In genomic region chr16:58331087-58331486, GRCm38 (mm10) we compare ENCODE assay signal across 23 mouse cellular contexts.
A peak's percentile ranks its signal among the peaks of the same experiment; 100 is the strongest.
DNase-seq lines count a peak whose midpoint lies in the region; ATAC-seq lines count a peak whose summit lies in the region.
"Had no signal": no experiment of that assay in that cellular context is flagged by ENCODE, and none has a peak within 500 bp of the region (broad histone marks: within the 10 kb centered on the region; RNA-seq: fewer than 3 reads in every experiment).

No protein-coding gene starts in this region.

- H3K27ac ChIP-seq in heart, embryonic 11.5 days (ENCODE audit: low read depth, low read length), result no peak overlapping the region
- no peak overlapping the region for H3K27ac ChIP-seq in kidney, embryonic 16.5 days (ENCODE audit: low read length)
- H3K27ac ChIP-seq: embryonic facial prominence, embryonic 12.5 days; forebrain, embryonic 13.5 days; heart, embryonic 13.5 days; limb, embryonic 10.5 days; liver, embryonic 15.5 days; neural tube, embryonic 13.5 days had no signal

- no peaks in the 10 kb centered on the region for H3K4me1 ChIP-seq in heart, embryonic 11.5 days (ENCODE audit: control insufficient read depth, insufficient read depth, low read length)
- H3K4me1 ChIP-seq in kidney, embryonic 16.5 days (ENCODE audit: insufficient read depth, low read length), result no peaks in the 10 kb centered on the region
- H3K4me1 ChIP-seq: embryonic facial prominence, embryonic 12.5 days; forebrain, embryonic 13.5 days; heart, embryonic 13.5 days; limb, embryonic 10.5 days; liver, embryonic 15.5 days; neural tube, embryonic 13.5 days had no signal

- H3K4me3 ChIP-seq in heart, embryonic 11.5 days (ENCODE audit: low read depth, low read length), result no peak overlapping the region
- H3K4me3 ChIP-seq in kidney, embryonic 16.5 days (ENCODE audit: low read length), result no peak overlapping the region
- H3K4me3 ChIP-seq: embryonic facial prominence, embryonic 12.5 days; erythroblast, embryonic 14.5 days; forebrain, embryonic 13.5 days; heart, embryonic 13.5 days; limb, embryonic 10.5 days; liver, embryonic 15.5 days; neural tube, embryonic 13.5 days had no signal

- peak; percentile 5 to 20 for DNase-seq in adrenal gland, adult (ENCODE audit: inconsistent age in 2 of 2, low spot score in 1 of 2)
- DNase-seq in adrenal gland, postnatal 25 days, result no peak
- peak; percentile 95 for DNase-seq in heart, adult 11 months
- peak; percentile 33 for DNase-seq in kidney, adult 9 months
- DNase-seq in kidney, postnatal 14 days, result peak; percentile 36
- DNase-seq in frontal cortex, postnatal 36 days (ENCODE audit: low spot score in 2 of 2), result no peak
- DNase-seq: cerebellum, adult 11 months; cerebellum, postnatal 10 days; lung, postnatal 10 days; midbrain, embryonic 14.5 days; right cerebral cortex, adult 18-20 months had no signal

- WGBS in heart, embryonic 11.5 days (ENCODE audit: insufficient replicate concordance), result 54% methylated on average over 3 of the region's 3 CpGs
- WGBS in kidney, embryonic 16.5 days, result 59% methylated on average over 3 of the region's 3 CpGs

- no peak overlapping the region for H3K4me2 ChIP-seq in heart, embryonic 11.5 days
- H3K4me2 ChIP-seq in kidney, embryonic 16.5 days (replicated peaks; ENCODE audit: low read depth, low read length), result no peak overlapping the region
- H3K4me2 ChIP-seq: embryonic facial prominence, embryonic 12.5 days; forebrain, embryonic 13.5 days; heart, embryonic 13.5 days; liver, embryonic 15.5 days; neural tube, embryonic 13.5 days had no signal

- H3K9me3 ChIP-seq in heart, embryonic 11.5 days (replicated peaks; ENCODE audit: control insufficient read depth, low read length), result peaks cover 3% of the 10 kb centered on the region; the same call in 1 of the 2 replicates
- 0 out of 2 replicates have a peak, but pooled peaks cover 2% of the 10 kb centered on the region for H3K9me3 ChIP-seq in kidney, embryonic 16.5 days (ENCODE audit: low read length)
- H3K9me3 ChIP-seq: embryonic facial prominence, embryonic 12.5 days; forebrain, embryonic 13.5 days; limb, embryonic 10.5 days; liver, embryonic 15.5 days; neural tube, embryonic 13.5 days had no signal

- H3K36me3 ChIP-seq in heart, embryonic 11.5 days (ENCODE audit: control insufficient read depth, insufficient read depth, low read length), result no peaks in the 10 kb centered on the region
- no peaks in the 10 kb centered on the region for H3K36me3 ChIP-seq in kidney, embryonic 16.5 days (ENCODE audit: insufficient read depth, low read length)
- H3K36me3 ChIP-seq: embryonic facial prominence, embryonic 12.5 days; heart, embryonic 13.5 days; limb, embryonic 10.5 days; liver, embryonic 15.5 days; neural tube, embryonic 13.5 days had no signal

- no peak overlapping the region for H3K9ac ChIP-seq in heart, embryonic 11.5 days (ENCODE audit: low read depth, low read length)
- no peak overlapping the region for H3K9ac ChIP-seq in kidney, embryonic 16.5 days (replicated peaks; ENCODE audit: low read length)
- H3K9ac ChIP-seq: embryonic facial prominence, embryonic 12.5 days; forebrain, embryonic 13.5 days; heart, embryonic 13.5 days; liver, embryonic 15.5 days; neural tube, embryonic 13.5 days had no signal

- ATAC-seq in heart, embryonic 11.5 days (replicated peaks; ENCODE audit: insufficient number of reproducible peaks, low FRiP score, low TSS enrichment), result no peak
- no peak for ATAC-seq in kidney, embryonic 16.5 days (ENCODE audit: low FRiP score, low TSS enrichment)
- ATAC-seq: forebrain, embryonic 13.5 days; hindbrain, embryonic 16.5 days; intestine, embryonic 16.5 days; Patski had no signal

- no peaks in the 10 kb centered on the region for H3K27me3 ChIP-seq in heart, embryonic 11.5 days (ENCODE audit: control insufficient read depth, insufficient read depth, low read length)
- H3K27me3 ChIP-seq in kidney, embryonic 16.5 days (ENCODE audit: insufficient read depth, low read length), result no peaks in the 10 kb centered on the region
- H3K27me3 ChIP-seq: embryonic facial prominence, embryonic 12.5 days; forebrain, embryonic 13.5 days; heart, embryonic 13.5 days; liver, embryonic 15.5 days; neural tube, embryonic 13.5 days; Patski had no signal

Comparison
In these comparisons a context has a peak if more than half of its experiments do, and no peak if none do; other contexts are left out.
1. DNase-seq: peak in adrenal gland, adult (2 of 2), heart, adult 11 months (single experiment), kidney, adult 9 months (single experiment) and kidney, postnatal 14 days (single experiment); none in adrenal gland, postnatal 25 days (single experiment) and frontal cortex, postnatal 36 days (0 of 2).